Mouse (Mus musculus): ENCODE results near the gene Cers6. TPM values are rescaled to one million over a fixed set of nuclear protein-coding genes. Genes with fewer than 3 reads are reported as not detected.

The Cers6 gene
- polyA plus RNA-seq, 1 experiment from 2014 or later, result 25.4 TPM

DNA sequence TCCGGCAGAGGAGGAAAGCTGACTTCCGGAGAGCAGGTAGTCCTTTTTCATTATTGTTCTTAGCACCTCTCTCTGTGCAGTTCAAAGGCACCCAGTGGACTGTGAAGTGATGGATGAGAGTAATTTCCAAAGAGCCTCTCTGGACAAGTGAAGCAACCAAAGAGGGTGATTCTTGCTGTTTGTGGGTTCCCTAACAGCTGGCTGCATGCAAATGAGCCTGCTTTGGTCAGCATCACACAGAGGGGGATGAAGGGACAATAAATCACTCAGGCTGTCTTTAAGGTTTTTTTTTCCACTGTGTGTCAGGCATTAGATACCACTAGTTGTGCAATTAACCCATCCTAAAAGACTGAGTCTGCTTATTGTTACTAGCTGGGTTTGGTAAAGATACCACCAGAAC is 258.5 kb downstream of the Cers6 start:
- H3K9ac ChIP-seq, result no peak overlapping the region
- ATAC-seq (ENCODE audit: insufficient number of reproducible peaks, low FRiP score), result no peak
- H3K9me3 ChIP-seq (replicated peaks), result peaks cover 6% of the 10 kb centered on the region; the same call in 1 of the 2 replicates
- H3K27ac ChIP-seq (ENCODE audit: poor library complexity, severe bottlenecking), result no peak overlapping the region
- peaks cover 11% of the 10 kb centered on the region for H3K4me1 ChIP-seq (replicated peaks)
- 72% methylated on average over 2 of the region's 2 CpGs for WGBS
- no peak overlapping the region for H3K4me2 ChIP-seq
- H3K27me3 ChIP-seq (replicated peaks), result no peaks in the 10 kb centered on the region
- H3K36me3 ChIP-seq, result peaks cover 7% of the 10 kb centered on the region; the same call in 1 of the 2 replicates
- H3K4me3 ChIP-seq, result no peak overlapping the region

DNA sequence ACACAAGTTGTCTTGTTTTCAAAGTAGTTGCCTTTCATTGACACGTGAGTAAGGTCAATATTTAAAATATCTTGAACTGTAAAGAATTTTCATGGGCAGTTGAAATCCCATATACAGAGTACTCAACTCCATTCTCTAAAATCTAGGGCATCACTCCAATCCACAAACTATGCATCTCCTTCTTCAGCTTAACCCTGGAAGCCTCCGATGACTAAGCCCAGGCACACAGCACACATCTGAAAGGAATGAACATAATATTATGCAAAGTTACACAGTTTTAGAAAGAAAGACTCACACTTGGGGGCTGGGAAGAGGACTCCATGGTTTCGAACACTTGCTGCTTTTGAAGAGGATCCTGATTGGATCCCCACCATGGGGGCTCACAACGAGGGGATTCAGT is 260.4 kb downstream of the Cers6 start:
- no peaks in the 10 kb centered on the region for H3K9me3 ChIP-seq (replicated peaks)
- no peaks in the 10 kb centered on the region for H3K27me3 ChIP-seq (replicated peaks)
- no peak overlapping the region for H3K4me3 ChIP-seq
- no peak overlapping the region for H3K4me2 ChIP-seq
- no peak overlapping the region for H3K9ac ChIP-seq
- ATAC-seq (ENCODE audit: insufficient number of reproducible peaks, low FRiP score), result no peak
- H3K27ac ChIP-seq (ENCODE audit: poor library complexity, severe bottlenecking), result no peak overlapping the region
- H3K36me3 ChIP-seq, result no peaks in the 10 kb centered on the region
- peaks cover 11% of the 10 kb centered on the region for H3K4me1 ChIP-seq (replicated peaks)
- WGBS, result 80% methylated on average over 4 of the region's 4 CpGs

DNA sequence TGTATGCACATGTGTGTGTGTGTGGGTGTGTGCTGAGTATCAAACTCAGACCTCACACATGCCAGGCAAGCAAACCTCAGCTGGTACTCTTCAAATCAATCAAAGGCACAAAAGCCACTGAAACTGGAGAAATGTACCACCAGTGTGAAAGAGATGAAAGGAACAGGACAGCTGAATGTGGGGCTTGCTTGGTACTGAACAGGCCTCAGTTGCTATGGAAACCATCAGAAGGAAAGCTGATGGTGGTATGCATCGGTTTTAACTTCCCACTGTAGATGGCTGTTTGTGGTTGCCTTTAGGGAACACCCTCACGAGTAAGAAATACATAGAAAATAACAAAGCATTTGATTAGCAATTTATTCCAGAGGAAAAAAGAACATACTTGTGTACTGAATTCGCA is 264.2 kb downstream of the Cers6 start:
- Histone ChIP-seq H3K9me3 (replicated peaks) (no peaks in the 10 kb centered on the region), H3K27me3 (replicated peaks) (no peaks in the 10 kb centered on the region), H3K4me3 (no peak overlapping the region), H3K4me1 (replicated peaks) (peaks cover 25% of the 10 kb centered on the region), H3K27ac (ENCODE audit: poor library complexity, severe bottlenecking) (no peak overlapping the region), H3K36me3 (no peaks in the 10 kb centered on the region), H3K9ac (no peak overlapping the region), H3K4me2 (no peak overlapping the region)
- no peak for ATAC-seq (ENCODE audit: insufficient number of reproducible peaks, low FRiP score)
- 67% methylated on average over 3 of the region's 3 CpGs for WGBS

DNA sequence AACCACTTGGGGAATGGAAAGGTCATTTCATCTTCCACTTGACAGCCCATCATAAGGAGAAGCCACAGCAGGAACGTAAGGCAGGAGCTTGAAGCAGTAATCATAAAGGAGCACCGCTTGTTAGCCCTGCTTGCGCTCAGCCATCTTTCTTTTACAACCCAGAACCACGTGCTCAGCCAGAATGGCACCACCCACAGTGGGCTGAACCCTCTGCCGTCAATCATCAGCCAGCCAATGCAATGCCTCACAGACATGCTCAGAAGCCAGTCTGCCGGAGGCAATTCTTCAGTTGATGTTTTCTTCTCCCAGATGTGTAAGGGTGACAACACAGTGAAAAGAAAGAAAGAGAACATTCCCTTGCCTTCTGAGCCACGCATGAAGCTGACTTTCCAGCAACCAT is 267.1 kb downstream of the Cers6 start:
- ATAC-seq (ENCODE audit: insufficient number of reproducible peaks, low FRiP score), result no peak
- H3K4me3 ChIP-seq, result no peak overlapping the region
- 84% methylated on average over 7 of the region's 7 CpGs for WGBS
- peaks cover 24% of the 10 kb centered on the region for H3K4me1 ChIP-seq (replicated peaks)
- H3K4me2 ChIP-seq, result no peak overlapping the region
- no peak overlapping the region for H3K9ac ChIP-seq
- no peaks in the 10 kb centered on the region for H3K36me3 ChIP-seq
- H3K27ac ChIP-seq (ENCODE audit: poor library complexity, severe bottlenecking), result no peak overlapping the region
- no peaks in the 10 kb centered on the region for H3K9me3 ChIP-seq (replicated peaks)
- H3K27me3 ChIP-seq (replicated peaks), result no peaks in the 10 kb centered on the region

DNA sequence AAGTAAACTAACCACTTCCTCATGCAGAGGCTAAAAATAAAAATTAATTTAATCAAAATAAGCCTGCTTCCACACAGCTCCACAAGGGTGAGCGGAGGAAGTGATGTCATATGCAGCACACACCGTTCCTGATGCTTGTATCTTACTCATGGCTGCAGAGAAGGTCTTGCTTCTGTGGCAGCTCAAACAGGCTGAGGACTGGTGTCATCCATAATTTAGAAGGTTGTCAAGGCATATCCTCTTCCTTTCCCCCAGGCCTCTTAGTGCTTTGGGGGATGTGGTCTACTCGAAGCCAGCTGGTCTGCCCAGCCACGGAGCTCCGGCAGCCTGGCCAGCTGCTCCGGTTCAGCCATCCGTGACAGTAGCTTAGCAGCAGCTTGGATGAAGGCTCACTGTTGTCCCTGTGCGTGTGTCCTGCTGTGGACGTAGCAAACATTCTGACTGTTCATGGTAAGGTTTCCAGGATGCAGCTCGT is 267.7 kb downstream of the Cers6 start:
- Histone ChIP-seq H3K27ac (ENCODE audit: poor library complexity, severe bottlenecking) (peak overlapping the region; percentile 54), H3K27me3 (replicated peaks) (no peaks in the 10 kb centered on the region), H3K9ac (no peak overlapping the region), H3K4me2 (no peak overlapping the region), H3K9me3 (replicated peaks) (no peaks in the 10 kb centered on the region), H3K4me3 (no peak overlapping the region), H3K4me1 (replicated peaks) (peaks cover 20% of the 10 kb centered on the region), H3K36me3 (no peaks in the 10 kb centered on the region)
- no peak for ATAC-seq (ENCODE audit: insufficient number of reproducible peaks, low FRiP score)
- 64% methylated on average over 10 of the region's 10 CpGs for WGBS

DNA sequence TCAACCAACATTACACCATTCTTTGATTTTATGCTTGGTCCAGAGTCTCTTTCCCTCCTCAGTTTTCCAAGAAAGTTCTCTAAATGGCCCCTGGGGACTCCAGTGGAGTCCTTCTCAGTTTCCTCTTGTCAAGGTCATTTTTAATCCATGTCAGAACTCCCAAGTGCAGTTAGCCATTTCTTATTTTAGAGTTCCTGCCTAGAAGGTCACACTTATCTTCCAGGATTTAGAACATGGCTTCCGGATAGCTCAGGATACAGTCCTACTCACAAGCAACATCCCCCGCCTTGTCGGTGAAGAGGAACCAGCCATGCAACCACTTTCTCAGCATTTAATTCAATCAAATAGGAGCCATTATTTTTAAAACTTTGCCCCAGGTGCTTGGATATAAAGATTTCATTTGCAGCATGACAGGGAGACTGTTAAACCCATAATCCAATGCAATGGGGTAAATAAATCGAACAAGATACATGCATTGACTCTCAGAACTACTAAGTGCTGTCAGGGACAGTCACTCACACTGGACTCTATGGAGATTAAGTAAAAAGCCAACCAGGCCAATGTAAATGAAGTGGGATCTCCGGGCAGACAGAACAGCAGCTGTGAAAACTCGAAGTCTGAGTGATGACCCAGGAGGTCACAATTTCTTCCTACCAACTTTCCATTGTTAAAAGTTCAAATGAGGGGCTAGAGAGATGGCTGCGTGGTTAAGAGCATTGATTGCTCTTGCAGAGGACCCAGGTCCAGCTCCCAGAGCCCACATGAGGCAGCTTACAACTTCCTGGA is 268.4 kb downstream of the Cers6 start:
- Histone ChIP-seq H3K4me1 (replicated peaks) (peaks cover 20% of the 10 kb centered on the region), H3K27me3 (replicated peaks) (no peaks in the 10 kb centered on the region), H3K4me2 (no peak overlapping the region), H3K27ac (ENCODE audit: poor library complexity, severe bottlenecking) (peak overlapping the region; percentile 54), H3K36me3 (no peaks in the 10 kb centered on the region), H3K4me3 (no peak overlapping the region), H3K9me3 (replicated peaks) (no peaks in the 10 kb centered on the region), H3K9ac (no peak overlapping the region)
- peak; percentile 45; the same call in 1 of the 2 replicates for ATAC-seq (ENCODE audit: insufficient number of reproducible peaks, low FRiP score)
- 55% methylated on average over 7 of the region's 7 CpGs for WGBS

DNA sequence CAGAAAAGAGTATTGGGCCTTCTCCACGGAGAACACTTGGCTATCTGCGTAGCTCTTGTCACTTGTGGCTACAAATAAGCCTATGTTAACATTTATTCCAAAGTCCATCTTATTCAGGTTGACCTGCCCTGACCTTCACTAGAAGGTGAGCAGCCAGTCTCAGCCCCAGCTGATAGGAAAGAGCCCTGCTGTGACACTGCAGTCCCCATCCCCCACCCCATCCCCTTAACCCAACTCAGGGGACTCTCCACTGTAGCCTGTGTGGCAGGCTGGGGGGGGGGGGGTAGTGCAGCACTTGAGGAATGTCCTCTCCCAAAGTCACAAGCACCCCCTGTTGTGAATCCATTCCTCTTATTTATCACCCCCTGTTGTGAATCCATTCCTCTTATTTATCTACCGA is 270.8 kb downstream of the Cers6 start:
- no peaks in the 10 kb centered on the region for H3K9me3 ChIP-seq (replicated peaks)
- H3K4me1 ChIP-seq (replicated peaks), result peaks cover 26% of the 10 kb centered on the region
- ATAC-seq (ENCODE audit: insufficient number of reproducible peaks, low FRiP score), result no peak
- no peak overlapping the region for H3K4me3 ChIP-seq
- H3K27ac ChIP-seq (ENCODE audit: poor library complexity, severe bottlenecking), result no peak overlapping the region
- no peak overlapping the region for H3K9ac ChIP-seq
- H3K27me3 ChIP-seq (replicated peaks), result no peaks in the 10 kb centered on the region
- no peak overlapping the region for H3K4me2 ChIP-seq
- no peaks in the 10 kb centered on the region for H3K36me3 ChIP-seq
- 41% methylated on average over 3 of the region's 3 CpGs for WGBS

DNA sequence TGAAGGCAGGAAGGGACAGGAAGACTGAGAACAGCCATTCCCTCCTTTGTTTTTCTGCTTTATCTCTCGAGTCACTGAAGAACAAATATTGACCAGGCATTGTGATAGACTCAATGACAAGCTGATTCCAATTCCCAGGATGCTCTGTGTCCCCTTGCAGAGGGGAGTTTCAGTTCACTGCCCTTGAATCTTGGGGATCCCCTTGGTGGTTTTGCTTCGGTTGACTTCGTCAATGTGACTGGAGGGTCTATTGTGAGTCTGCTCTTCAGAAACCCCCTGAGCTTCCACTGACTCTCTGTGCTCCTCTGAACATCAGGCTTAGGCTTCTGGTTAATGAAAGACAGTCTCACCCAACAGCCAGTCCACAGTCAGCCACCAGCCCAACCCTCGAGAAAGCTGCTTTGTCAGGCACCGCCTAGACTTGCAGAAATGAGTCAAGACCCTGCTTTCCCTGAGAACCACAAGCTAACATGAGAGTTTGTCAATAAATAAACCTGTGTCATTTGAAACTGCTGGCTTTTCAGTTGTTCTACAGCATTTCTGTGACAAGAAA is 271.3 kb downstream of the Cers6 start:
- Histone ChIP-seq H3K9me3 (replicated peaks) (no peaks in the 10 kb centered on the region), H3K4me3 (no peak overlapping the region), H3K27ac (ENCODE audit: poor library complexity, severe bottlenecking) (no peak overlapping the region), H3K4me1 (replicated peaks) (peaks cover 26% of the 10 kb centered on the region), H3K27me3 (replicated peaks) (no peaks in the 10 kb centered on the region), H3K9ac (no peak overlapping the region), H3K36me3 (no peaks in the 10 kb centered on the region), H3K4me2 (no peak overlapping the region)
- WGBS, result 33% methylated on average over 5 of the region's 5 CpGs
- ATAC-seq (ENCODE audit: insufficient number of reproducible peaks, low FRiP score), result no peak

DNA sequence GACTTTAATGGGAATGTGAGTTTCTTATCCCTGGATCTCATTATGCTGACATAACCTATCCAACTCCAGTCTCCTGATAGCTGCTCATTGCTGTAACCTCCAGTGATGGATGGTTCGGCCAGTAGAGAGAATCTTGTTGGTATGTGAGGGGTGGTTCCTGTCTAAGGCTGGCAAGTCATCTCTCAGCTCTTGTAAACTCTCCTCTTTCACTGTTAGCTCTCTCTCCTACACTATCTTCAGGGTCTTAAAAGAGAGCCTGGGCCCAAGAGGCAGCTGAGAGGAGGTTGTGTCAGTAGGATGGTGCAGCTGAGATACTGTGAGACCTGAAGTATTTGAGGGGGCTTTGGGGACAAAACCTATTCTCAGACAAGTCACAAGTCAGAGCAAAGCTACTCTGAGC is 272.9 kb downstream of the Cers6 start:
- H3K9me3 ChIP-seq (replicated peaks), result no peaks in the 10 kb centered on the region
- peaks cover 22% of the 10 kb centered on the region for H3K4me1 ChIP-seq (replicated peaks)
- H3K27me3 ChIP-seq (replicated peaks), result no peaks in the 10 kb centered on the region
- no peak overlapping the region for H3K9ac ChIP-seq
- H3K4me2 ChIP-seq, result no peak overlapping the region
- no peak overlapping the region for H3K27ac ChIP-seq (ENCODE audit: poor library complexity, severe bottlenecking)
- WGBS, result 55% methylated on average over 1 of the region's 1 CpGs
- H3K4me3 ChIP-seq, result no peak overlapping the region
- H3K36me3 ChIP-seq, result no peaks in the 10 kb centered on the region
- no peak for ATAC-seq (ENCODE audit: insufficient number of reproducible peaks, low FRiP score)

DNA sequence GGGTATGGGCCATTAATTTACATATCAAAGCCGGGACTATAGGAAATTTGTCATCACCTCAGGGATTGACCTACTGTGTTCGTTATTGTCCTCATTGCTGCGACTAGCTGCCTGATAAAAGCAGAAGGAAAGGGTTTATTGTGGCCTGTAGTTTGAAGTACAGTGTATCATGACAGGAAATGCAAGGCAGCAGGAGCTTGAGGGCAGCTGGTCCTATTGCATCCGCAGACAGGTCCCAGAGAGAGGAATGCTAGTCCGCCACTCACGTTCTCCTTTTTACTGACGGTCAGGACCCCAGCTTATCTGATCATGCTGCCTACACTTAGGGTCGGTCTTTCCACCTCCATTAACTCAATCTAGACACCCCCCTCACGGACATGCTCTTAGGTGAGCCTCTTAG is 273.7 kb downstream of the Cers6 start:
- Histone ChIP-seq H3K27me3 (replicated peaks) (no peaks in the 10 kb centered on the region), H3K4me2 (no peak overlapping the region), H3K27ac (ENCODE audit: poor library complexity, severe bottlenecking) (no peak overlapping the region), H3K9ac (no peak overlapping the region), H3K4me1 (replicated peaks) (peaks cover 15% of the 10 kb centered on the region; the same call in 1 of the 2 replicates), H3K36me3 (no peaks in the 10 kb centered on the region), H3K9me3 (replicated peaks) (no peaks in the 10 kb centered on the region), H3K4me3 (no peak overlapping the region)
- no peak for ATAC-seq (ENCODE audit: insufficient number of reproducible peaks, low FRiP score)
- 46% methylated on average over 9 of the region's 9 CpGs for WGBS

DNA sequence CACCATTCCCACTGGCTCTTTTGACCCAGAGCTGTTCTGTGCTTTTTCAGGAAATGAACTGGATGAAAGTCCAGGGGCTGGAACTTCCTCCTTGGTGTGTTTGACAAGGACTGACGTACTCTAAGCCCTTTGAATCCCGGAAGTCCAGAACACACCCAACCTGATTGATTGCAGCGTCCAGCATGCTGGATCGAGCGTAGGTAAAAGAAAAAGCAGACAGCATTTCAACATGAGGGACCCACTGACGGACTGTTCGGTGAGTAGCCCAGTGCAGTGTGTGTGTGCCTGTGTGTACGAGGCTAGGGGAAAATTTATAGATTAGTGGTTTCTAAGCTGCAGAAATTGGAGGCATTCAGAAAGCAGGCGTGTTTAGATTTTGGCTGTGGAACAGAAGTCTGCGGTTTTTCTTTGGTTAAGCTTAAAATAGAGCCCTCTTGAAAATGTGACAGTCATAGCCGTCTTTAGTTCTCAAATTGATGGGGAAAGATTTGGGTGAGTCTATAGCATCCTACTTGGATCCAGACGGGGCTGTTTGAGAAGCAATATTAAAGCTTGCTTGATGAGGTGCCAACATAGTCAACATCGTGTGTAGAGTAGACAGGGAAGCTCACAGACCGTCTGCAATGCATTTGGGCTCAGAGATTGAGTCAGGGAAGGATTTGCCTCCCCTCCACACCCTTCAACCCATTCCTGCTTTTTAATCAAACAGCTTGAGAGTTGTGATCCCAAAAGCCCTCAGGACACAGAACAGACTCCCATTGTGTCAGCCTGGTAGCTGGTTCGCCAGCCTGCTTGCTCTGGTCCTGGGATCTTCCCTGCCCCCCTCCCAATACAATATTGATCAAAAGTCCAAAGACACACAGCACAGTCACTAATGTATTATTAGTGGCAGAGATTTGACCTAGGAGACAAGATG is 274.7 kb downstream of the Cers6 start, which contains the start of gene Nostrin:
Nostrin (plus strand) TSS at position 140 of the 916 bp plus-strand sequence.
- Histone ChIP-seq H3K36me3 (no peaks in the 10 kb centered on the region), H3K27ac (ENCODE audit: poor library complexity, severe bottlenecking) (no peak within 1 kb of the TSS), H3K27me3 (replicated peaks) (no peaks in the 10 kb centered on the region), H3K9ac (no peak within 1 kb of the TSS), H3K4me1 (replicated peaks) (peaks cover 14% of the 10 kb centered on the region), H3K9me3 (replicated peaks) (no peaks in the 10 kb centered on the region), H3K4me3 (no peak within 1 kb of the TSS), H3K4me2 (peak within 1 kb of the TSS; percentile 35; the same call in 1 of the 2 replicates)
- 47% methylated on average over 15 of the region's 15 CpGs for WGBS
- peak; percentile 33; the same call in 1 of the 2 replicates for ATAC-seq (ENCODE audit: insufficient number of reproducible peaks, low FRiP score)

Data from heart, embryonic 12.5 days (tissue).